Mouse (Mus musculus): ENCODE results near the gene Zfp346. TPM values are rescaled to one million over a fixed set of nuclear protein-coding genes. Genes with fewer than 3 reads are reported as not detected.
"Not testable (repeated sequence)": the region's sequence is repeated elsewhere in the genome, so short reads cannot be mapped to it uniquely, and the experiment has no call there.

The Zfp346 gene
- 10 to 100 TPM; 42.5 to 42.9 TPM for total RNA-seq (2021)

- intact Hi-C loops (cut with DNase I) = no loop called here
- DNase-seq (ENCODE audit: extremely low spot score in 1 of 2, low spot score in 2 of 2) = peak; percentile 95 to 98
These were observed at the start of gene Zfp346 for GRCm38 (mm10) chr13:55105045-55105952. TSS of gene Zfp346 (plus strand) at chr13:55105311.

- intact Hi-C loops (cut with DNase I) = no loop called here
- no peak for DNase-seq (ENCODE audit: extremely low spot score in 1 of 2, low spot score in 2 of 2)
These were observed 47.1 kb upstream of the Zfp346 start for GRCm38 (mm10) chr13:55058042-55058441.

- no peak for DNase-seq (ENCODE audit: extremely low spot score in 1 of 2, low spot score in 2 of 2)
- intact Hi-C loops (cut with DNase I) = no loop called here
These were observed 41.8 kb upstream of the Zfp346 start for GRCm38 (mm10) chr13:55063276-55063675.

GRCm38 (mm10) chr13:55069719-55070118 is 35.4 kb upstream of the Zfp346 start:
- peak in 1 of 2 experiments; percentile 30 for DNase-seq (ENCODE audit: extremely low spot score in 1 of 2, low spot score in 2 of 2)
- intact Hi-C loops (cut with DNase I) = loop anchor here (2.0 to 10.0 kb wide), 3 partner anchors 57 to 355 kb away; no protein-coding TSS in a partner anchor

- intact Hi-C loops (cut with DNase I) = loop anchor here (2.0 to 10.0 kb wide), 2 partner anchors 273 to 357 kb away; no protein-coding TSS in a partner anchor
- DNase-seq (ENCODE audit: extremely low spot score in 1 of 2, low spot score in 2 of 2) = peak in 1 of 2 experiments; percentile 5
These were observed 33.8 kb upstream of the Zfp346 start for GRCm38 (mm10) chr13:55071322-55071721.

- intact Hi-C loops (cut with DNase I) = loop anchor here (10.0 kb wide), 1 partner anchor 361 kb away; no protein-coding TSS in a partner anchor
- DNase-seq (ENCODE audit: extremely low spot score in 1 of 2, low spot score in 2 of 2) = no peak
These were observed 29.5 kb upstream of the Zfp346 start for GRCm38 (mm10) chr13:55075597-55075996.

- no peak for DNase-seq (ENCODE audit: extremely low spot score in 1 of 2, low spot score in 2 of 2)
These were observed 12.5 kb upstream of the Zfp346 start for GRCm38 (mm10) chr13:55092588-55092987.

GRCm38 (mm10) chr13:55097841-55098240 is 7.3 kb upstream of the Zfp346 start:
- intact Hi-C loops (cut with DNase I) = not testable (repeated sequence)
- peak in 1 of 2 experiments; percentile 31 for DNase-seq (ENCODE audit: extremely low spot score in 1 of 2, low spot score in 2 of 2)

More at GRCm38 (mm10) chr13:55092588-55092987, 12.5 kb upstream of the Zfp346 start:
- intact Hi-C loops (cut with DNase I) = no loop called here

GRCm38 (mm10) chr13:55099066-55099725 is 5.9 kb upstream of the Zfp346 start:
- intact Hi-C loops (cut with DNase I) = no loop called here
- DNase-seq (ENCODE audit: extremely low spot score in 1 of 2, low spot score in 2 of 2) = peak in 1 of 2 experiments; percentile 18

- DNase-seq (ENCODE audit: extremely low spot score in 1 of 2, low spot score in 2 of 2) = peak; percentile 68 to 91
- intact Hi-C loops (cut with DNase I) = no loop called here
These were observed 5.2 kb upstream of the Zfp346 start, which contains the start of gene Uimc1 for GRCm38 (mm10) chr13:55099726-55100478. TSS of gene Uimc1 (minus strand) at chr13:55100300.

GRCm38 (mm10) chr13:55101627-55102026 is 3.5 kb upstream of the Zfp346 start:
- intact Hi-C loops (cut with DNase I) = no loop called here
- DNase-seq (ENCODE audit: extremely low spot score in 1 of 2, low spot score in 2 of 2) = no peak

- no peak for DNase-seq (ENCODE audit: extremely low spot score in 1 of 2, low spot score in 2 of 2)
- intact Hi-C loops (cut with DNase I) = no loop called here
These were observed 2.7 kb upstream of the Zfp346 start for GRCm38 (mm10) chr13:55102366-55102765.

GRCm38 (mm10) chr13:55103351-55103750 is 1.8 kb upstream of the Zfp346 start:
- intact Hi-C loops (cut with DNase I) = no loop called here
- no peak for DNase-seq (ENCODE audit: extremely low spot score in 1 of 2, low spot score in 2 of 2)

- DNase-seq (ENCODE audit: extremely low spot score in 1 of 2, low spot score in 2 of 2) = no peak
- intact Hi-C loops (cut with DNase I) = no loop called here
These were observed 1.0 kb downstream of the Zfp346 start for GRCm38 (mm10) chr13:55105953-55106691.

- intact Hi-C loops (cut with DNase I) = no loop called here
- DNase-seq (ENCODE audit: extremely low spot score in 1 of 2, low spot score in 2 of 2) = no peak
These were observed 2.0 kb downstream of the Zfp346 start for GRCm38 (mm10) chr13:55107116-55107515.

- intact Hi-C loops (cut with DNase I) = no loop called here
- DNase-seq (ENCODE audit: extremely low spot score in 1 of 2, low spot score in 2 of 2) = no peak
These were observed 2.6 kb downstream of the Zfp346 start for GRCm38 (mm10) chr13:55107694-55108093.

GRCm38 (mm10) chr13:55114375-55114774 is 9.3 kb downstream of the Zfp346 start:
- no peak for DNase-seq (ENCODE audit: extremely low spot score in 1 of 2, low spot score in 2 of 2)
- intact Hi-C loops (cut with DNase I) = no loop called here

GRCm38 (mm10) chr13:55124903-55125302 is 19.8 kb downstream of the Zfp346 start:
- intact Hi-C loops (cut with DNase I) = no loop called here
- no peak for DNase-seq (ENCODE audit: extremely low spot score in 1 of 2, low spot score in 2 of 2)

Data from left cerebral cortex, postnatal 10 days (tissue).